Mouse (Mus musculus) testis, adult 2 months (tissue): ENCODE measurements at regions not wholly inside any gene's neighbourhood (a gene's known extent, or its start where the extent isn't known, plus 50 kb on each side); places are given as distances from the start of the nearest gene placed in this dataset.

Source experiments
- CTCF ChIP-seq: fragments of 200-500 bp; IDR thresholded peaks from 2 replicates; pipeline ENCODE4 v1.5.1; 2012; ENCODE audit warnings: low read depth, mild to moderate bottlenecking, inconsistent platforms, low read length, moderate library complexity; ENCODE audit not compliant: control insufficient read depth, insufficient read depth, insufficient replicate concordance
- POLR2A ChIP-seq: fragments of 200-500 bp; IDR thresholded peaks from 2 replicates; pipeline ENCODE4 v1.6.1; 2012; ENCODE audit warnings: low read depth, mild to moderate bottlenecking, inconsistent platforms, low read length, moderate library complexity; ENCODE audit not compliant: control insufficient read depth

- TF ChIP-seq POLR2A (no peak), CTCF (no peak)
Observed at GRCm38 (mm10) chr10:6011541-6011940, 89.3 kb upstream of the Rgs17 start.
